Mouse (Mus musculus) cerebellum, adult 2 months (tissue): ENCODE measurements around the gene Figla.

Experiments used
- CTCF ChIP-seq: fragments of 200-500 bp; IDR thresholded peaks from 2 replicates; pipeline ENCODE4 v1.5.1; 2011; ENCODE audit warnings: low read depth, mild to moderate bottlenecking, control low read depth, low read length, moderate library complexity, borderline replicate concordance; ENCODE audit not compliant: insufficient read depth
- POLR2A ChIP-seq: fragments of 200-500 bp; IDR thresholded peaks from 2 replicates; pipeline ENCODE4 v1.6.1; 2011; ENCODE audit warnings: low read length, control low read depth, borderline replicate concordance; ENCODE audit not compliant: insufficient read depth

DNA sequence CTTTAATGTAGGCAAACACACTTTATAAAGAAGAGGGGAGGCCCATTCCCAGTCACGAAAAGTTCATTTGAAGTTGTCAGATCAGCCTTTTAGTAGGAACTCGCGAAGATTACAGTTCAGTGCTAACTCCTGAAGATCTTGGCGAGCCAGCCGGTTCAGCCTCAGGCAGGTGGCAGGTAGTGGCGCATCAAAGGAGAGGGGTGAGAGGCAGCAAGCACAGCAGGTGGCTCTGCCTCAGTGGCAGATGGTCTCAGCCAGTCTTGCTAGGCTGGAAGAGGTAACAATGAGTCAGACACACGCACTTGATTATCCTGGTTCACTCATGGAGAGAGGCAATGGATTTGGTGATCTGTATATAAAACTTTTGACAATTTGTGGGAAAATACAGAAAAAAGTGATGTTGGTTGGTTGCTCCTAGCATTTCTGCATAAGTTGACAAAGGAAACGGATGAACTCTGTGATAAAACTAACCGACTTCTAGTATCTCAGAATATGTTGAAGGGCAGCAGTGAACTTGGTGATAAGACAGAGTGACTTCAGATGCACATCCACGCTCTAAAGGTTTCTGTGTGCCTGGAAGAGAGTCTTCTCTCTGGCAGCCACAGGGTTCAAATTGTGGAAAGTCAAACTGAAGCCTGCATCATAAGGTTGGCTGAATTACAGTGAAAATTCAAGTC is 40.9 kb upstream of the Figla start:
- TF ChIP-seq POLR2A (no peak), CTCF (no peak)
